Mouse (Mus musculus): Measurements from ENCODE around the gene Gm45716.

DNA sequence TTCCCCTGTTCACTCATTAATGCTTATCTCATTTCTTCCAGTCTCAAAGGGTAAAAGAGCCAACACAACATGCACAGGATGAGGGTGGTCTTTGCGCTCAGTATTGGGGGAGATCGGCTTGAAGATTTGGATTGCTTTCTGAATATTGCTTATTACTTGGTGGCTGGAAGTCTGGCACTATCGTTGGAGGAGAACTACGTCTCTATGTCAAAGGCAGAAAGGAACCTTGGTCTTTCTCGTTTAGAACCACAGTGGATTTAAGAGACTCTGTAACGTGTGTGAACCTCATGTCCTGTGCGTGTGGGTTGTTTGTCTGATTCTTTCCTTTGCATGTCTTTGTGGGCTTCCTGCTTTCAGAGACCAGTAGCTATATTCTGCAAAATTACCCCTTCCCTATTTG lies 63.2 kb downstream of the Gm45716 start:
- TF ChIP-seq CTCF (IDR thresholded peaks at IDR 0.05; ENCODE audit: extremely low read depth, insufficient read depth, insufficient read length, insufficient replicate concordance) (no peak), POLR2A (IDR thresholded peaks at IDR 0.05; ENCODE audit: low read depth, low read length) (no peak)

Data from spleen, adult 2 months (tissue).